Mouse (Mus musculus) cerebellum, postnatal 14 days (tissue): ENCODE measurements at regions not wholly inside any gene's neighbourhood (a gene's known extent, or its start where the extent isn't known, plus 50 kb on each side); places are given as distances from the start of the nearest gene placed in this dataset.
A peak's percentile ranks its signal among the peaks of the same experiment; 100 is the strongest.

Experiments
- DNase-seq, 2 experiments: peaks; one replicate each; pipeline ENCODE4 v3.0.0; 2021; ENCODE audit warnings: mixed read lengths in 2 of 2

- no peak for DNase-seq
Measured at GRCm38 (mm10) chr11:48427423-48427822, 372.7 kb upstream of the Rack1 start.

GRCm38 (mm10) chr11:48426446-48426845, 373.7 kb upstream of the Rack1 start:
- DNase-seq, result no peak

- DNase-seq, result no peak
Measured at GRCm38 (mm10) chr11:48418066-48418756, 381.9 kb upstream of the Rack1 start.

GRCm38 (mm10) chr11:48417615-48418014, 382.5 kb upstream of the Rack1 start:
- no peak for DNase-seq

- DNase-seq, result no peak
Measured at GRCm38 (mm10) chr11:48398032-48398431, 402.1 kb upstream of the Rack1 start.

- no peak for DNase-seq
Measured at GRCm38 (mm10) chr11:48381489-48381888, 392.7 kb upstream of the Sgcd start.

GRCm38 (mm10) chr11:48378044-48378443, 389.3 kb upstream of the Sgcd start:
- DNase-seq, result no peak

- DNase-seq, result no peak
Measured at GRCm38 (mm10) chr11:48377269-48377668, 388.5 kb upstream of the Sgcd start.

GRCm38 (mm10) chr11:48351349-48352023, 362.7 kb upstream of the Sgcd start:
- DNase-seq, result no peak

GRCm38 (mm10) chr11:48314500-48314899, 325.7 kb upstream of the Sgcd start:
- no peak for DNase-seq

GRCm38 (mm10) chr11:48295370-48295769, 306.6 kb upstream of the Sgcd start:
- no peak for DNase-seq

- peak in 1 of 2 experiments; percentile 7 for DNase-seq
Measured at GRCm38 (mm10) chr11:48262492-48262891, 273.7 kb upstream of the Sgcd start.

- DNase-seq, result no peak
Measured at GRCm38 (mm10) chr11:48261089-48261488, 272.3 kb upstream of the Sgcd start.

GRCm38 (mm10) chr11:48250678-48251317, 262.0 kb upstream of the Sgcd start:
- DNase-seq, result peak in 1 of 2 experiments; percentile 3

- no peak for DNase-seq
Measured at GRCm38 (mm10) chr11:48249315-48249714, 260.5 kb upstream of the Sgcd start.

GRCm38 (mm10) chr11:48221156-48221555, 232.4 kb upstream of the Sgcd start:
- DNase-seq, result peak; percentile 26 to 31

GRCm38 (mm10) chr11:48219157-48219556, 230.4 kb upstream of the Sgcd start:
- DNase-seq, result no peak

- no peak for DNase-seq
Measured at GRCm38 (mm10) chr11:48216762-48217161, 228.0 kb upstream of the Sgcd start.

- DNase-seq, result peak; percentile 22 to 34
Measured at GRCm38 (mm10) chr11:48186604-48187003, 197.8 kb upstream of the Sgcd start.

- DNase-seq, result peak; percentile 16 to 33
Measured at GRCm38 (mm10) chr11:48178943-48179342, 190.2 kb upstream of the Sgcd start.

GRCm38 (mm10) chr11:48178174-48178573, 189.4 kb upstream of the Sgcd start:
- DNase-seq, result no peak

GRCm38 (mm10) chr11:48176451-48176850, 187.7 kb upstream of the Sgcd start:
- DNase-seq, result no peak

GRCm38 (mm10) chr11:48152219-48152618, 163.4 kb upstream of the Sgcd start:
- DNase-seq, result no peak

GRCm38 (mm10) chr11:48133335-48133734, 144.6 kb upstream of the Sgcd start:
- DNase-seq, result no peak
